Comparison of ENCODE assay signal across 13 mouse cellular contexts in genomic region chr6:94950319-94950718, GRCm38 (mm10).
"Had no signal": no experiment of that assay in that cellular context is flagged by ENCODE, and none has a peak within 500 bp of the region (broad histone marks: within the 10 kb centered on the region; RNA-seq: fewer than 3 reads in every experiment).

No protein-coding gene starts in this region.

- H3K4me1 ChIP-seq: liver, embryonic 12.5 days; liver, embryonic 15.5 days had no signal

- H3K27me3 ChIP-seq: limb, embryonic 13.5 days; liver, embryonic 12.5 days; liver, embryonic 15.5 days had no signal

- H3K36me3 ChIP-seq: limb, embryonic 13.5 days; liver, embryonic 12.5 days; liver, embryonic 15.5 days had no signal

- DNase-seq: kidney, postnatal 36 days; left cerebral cortex, postnatal 4 days; liver; lung, adult 2 months; lung, postnatal 14 days; lung, postnatal 4 days; midbrain, embryonic 14.5 days; thymus, adult 18-20 months; thymus, postnatal 36 days had no signal

- H3K9ac ChIP-seq: limb, embryonic 13.5 days; liver, embryonic 12.5 days; liver, embryonic 15.5 days had no signal

- H3K27ac ChIP-seq: kidney, postnatal 0 days; limb, embryonic 13.5 days; liver, embryonic 12.5 days; liver, embryonic 15.5 days had no signal

- H3K4me3 ChIP-seq: limb, embryonic 13.5 days; liver, embryonic 12.5 days; liver, embryonic 15.5 days had no signal
